Mouse (Mus musculus): ENCODE results near the gene Sec14l1.

- TF ChIP-seq EP300 (IDR thresholded peaks at IDR 0.05; ENCODE audit: low read depth) = no peak
- no peak for TF ChIP-seq CTCF (IDR thresholded peaks at IDR 0.05; ENCODE audit: low read depth)
Measured at GRCm38 (mm10) chr11:117077227-117077626, 37.7 kb upstream of the Sec14l1 start.

All from liver, postnatal 0 days (tissue).